Mouse (Mus musculus): ENCODE results near the gene Dync1h1.

DNA sequence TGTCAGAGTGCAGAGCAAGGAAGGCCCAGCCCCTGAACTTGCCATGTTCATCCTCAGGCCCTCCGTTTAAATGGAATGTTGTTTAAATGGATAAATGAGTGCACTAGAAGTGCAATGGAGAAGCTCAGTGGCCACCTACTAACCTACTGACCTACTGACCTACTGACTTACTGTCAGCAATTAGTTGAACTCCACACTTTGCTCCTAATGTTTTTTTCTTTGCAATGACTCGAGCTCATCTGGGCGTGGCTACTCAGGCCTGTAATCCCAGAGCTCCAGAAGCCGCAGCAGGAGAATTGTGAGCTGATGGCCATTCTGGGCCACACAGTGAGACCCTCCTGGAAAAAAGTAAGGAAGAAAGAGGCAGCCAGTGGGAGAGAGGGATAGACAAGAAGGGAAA is 25.3 kb upstream of the Dync1h1 start:
- TF ChIP-seq CTCF (IDR thresholded peaks at IDR 0.05; ENCODE audit: control insufficient read depth, insufficient read depth, insufficient read length) = no peak
- TF ChIP-seq MAX (IDR thresholded peaks at IDR 0.05) = no peak
